Mouse (Mus musculus) megakaryocyte, adult 5-6 weeks (primary cell): ENCODE measurements around the gene Ube2f. TPM values are rescaled to one million over a fixed set of nuclear protein-coding genes. Genes with fewer than 3 reads are reported as not detected.

ENCODE experiments used
- ATAC-seq: 2 replicates; pipeline ENCODE4 v1.8.0; 2016; ENCODE audit warnings: mild to moderate bottlenecking, inconsistent platforms; ENCODE audit not compliant: poor library complexity, severe bottlenecking
- total RNA-seq, 2 experiments: library from RNA; stranded (forward) in 1 of 2; stranded (reverse) in 1 of 2; fragments of 153-499, 151-499 nt in 1 of 2; fragments of 221-1000, 200-1000 nt in 1 of 2; gene quantifications; 2 replicates each; pipeline versions ENCODE4 v1.2.3 to v1.2.4; 2015 to 2017

The Ube2f gene
- total RNA-seq (2015) (94.5 and 117 TPM in 2 replicates), total RNA-seq (2017) (59.1 and 63.1 TPM in 2 replicates)

GRCm38 (mm10) chr1:91249564-91250414 is at the start of gene Ube2f:
Gene Ube2f (plus strand): TSS chr1:91250304.
- peak; percentile 94 for ATAC-seq

- ATAC-seq: no peak
Measured at GRCm38 (mm10) chr1:91201122-91201521, 49.0 kb upstream of the Ube2f start.

GRCm38 (mm10) chr1:91204221-91204765 is 45.8 kb upstream of the Ube2f start:
- no peak for ATAC-seq

- no peak for ATAC-seq
Measured at GRCm38 (mm10) chr1:91205651-91206050, 44.5 kb upstream of the Ube2f start.

- no peak for ATAC-seq
Measured at GRCm38 (mm10) chr1:91206336-91206735, 43.8 kb upstream of the Ube2f start.

- ATAC-seq: no peak
Measured at GRCm38 (mm10) chr1:91206873-91207272, 43.2 kb upstream of the Ube2f start.

GRCm38 (mm10) chr1:91207334-91208074 is 42.6 kb upstream of the Ube2f start:
- peak; percentile 87 for ATAC-seq

- ATAC-seq: no peak
Measured at GRCm38 (mm10) chr1:91209343-91209742, 40.8 kb upstream of the Ube2f start.

- ATAC-seq: no peak
Measured at GRCm38 (mm10) chr1:91209785-91210184, 40.3 kb upstream of the Ube2f start.

GRCm38 (mm10) chr1:91211099-91211498 is 39.0 kb upstream of the Ube2f start:
- peak; percentile 49 for ATAC-seq

GRCm38 (mm10) chr1:91211591-91212008 is 38.5 kb upstream of the Ube2f start:
- ATAC-seq: no peak

GRCm38 (mm10) chr1:91215264-91215663 is 34.8 kb upstream of the Ube2f start:
- ATAC-seq: no peak

GRCm38 (mm10) chr1:91215981-91216380 is 34.1 kb upstream of the Ube2f start:
- ATAC-seq: no peak

GRCm38 (mm10) chr1:91216504-91217267 is 33.4 kb upstream of the Ube2f start:
- peak; percentile 83 for ATAC-seq

- ATAC-seq: peak; percentile 16; the same call in 1 of the 2 replicates
Measured at GRCm38 (mm10) chr1:91219641-91220321, 30.3 kb upstream of the Ube2f start.

- ATAC-seq: peak; percentile 82
Measured at GRCm38 (mm10) chr1:91220322-91220672, 29.8 kb upstream of the Ube2f start.

GRCm38 (mm10) chr1:91226562-91226961 is 23.5 kb upstream of the Ube2f start:
- ATAC-seq: no peak

GRCm38 (mm10) chr1:91227381-91228054 is 22.6 kb upstream of the Ube2f start:
- no peak for ATAC-seq

GRCm38 (mm10) chr1:91231142-91231541 is 19.0 kb upstream of the Ube2f start:
- ATAC-seq: peak; percentile 68

- ATAC-seq: peak; percentile 42
Measured at GRCm38 (mm10) chr1:91231896-91232295, 18.2 kb upstream of the Ube2f start.
